Mouse (Mus musculus) forebrain, embryonic 11.5 days (tissue): ENCODE measurements around the gene Klk1b9. TPM values are rescaled to one million over a fixed set of nuclear protein-coding genes. Genes with fewer than 3 reads are reported as not detected.
"Not testable (repeated sequence)": the region's sequence is repeated elsewhere in the genome, so short reads cannot be mapped to it uniquely, and the experiment has no call there.

ENCODE experiments used
- ATAC-seq: fragments of 200-750 bp; cut with Nextera tagmentation; replicated peaks from 2 replicates; pipeline ENCODE4 v1.8.0; 2017; ENCODE audit warnings: moderate TSS enrichment; ENCODE audit not compliant: low FRiP score
- DNase-seq: peaks from one replicate; pipeline ENCODE4 v3.0.0-alpha.2; 2017; ENCODE audit warnings: low spot score
- H3K27ac ChIP-seq: fragments of 300-500 bp; sonication (generic); 2 replicates; pipeline ENCODE4 v1.5.1; 2014; ENCODE audit warnings: low read depth, low read length
- H3K27me3 ChIP-seq: fragments of 300-500 bp; sonication (generic); 2 replicates; pipeline ENCODE4 v1.6.1; 2014; ENCODE audit warnings: mild to moderate bottlenecking, low read length, mixed read lengths; ENCODE audit not compliant: control insufficient read depth, insufficient read depth
- H3K36me3 ChIP-seq: fragments of 300-500 bp; sonication (generic); 2 replicates; pipeline ENCODE4 v1.6.1; 2014; ENCODE audit warnings: mild to moderate bottlenecking, low read length, moderate library complexity, mixed read lengths; ENCODE audit not compliant: control insufficient read depth, insufficient read depth
- H3K4me1 ChIP-seq: fragments of 300-500 bp; sonication (generic); replicated peaks from 2 replicates; pipeline ENCODE4 v1.6.1; 2014; ENCODE audit warnings: low read length, mixed read lengths; ENCODE audit not compliant: control insufficient read depth, insufficient read depth
- H3K4me2 ChIP-seq: fragments of 300-500 bp; sonication (generic); 2 replicates; pipeline ENCODE4 v1.6.1; 2014; ENCODE audit warnings: low read depth, mild to moderate bottlenecking, low read length, moderate library complexity, mixed read lengths; ENCODE audit not compliant: severe bottlenecking
- H3K4me3 ChIP-seq: fragments of 300-500 bp; sonication (generic); 2 replicates; pipeline ENCODE4 v1.5.1; 2014; ENCODE audit warnings: low read depth, low read length
- H3K9ac ChIP-seq: fragments of 300-500 bp; sonication (generic); 2 replicates; pipeline ENCODE4 v1.6.1; 2014; ENCODE audit warnings: low read length
- H3K9me3 ChIP-seq: fragments of 300-500 bp; sonication (generic); 2 replicates; pipeline ENCODE4 v1.6.1; 2016; ENCODE audit warnings: low read length, mixed read lengths; ENCODE audit not compliant: control insufficient read depth
- WGBS: fragments of 180-500 bp; shearing (Covaris S2); extraction: QIAGEN DNeasy Blood & Tissue Kit; methylation state at CpG from one replicate; pipeline ENCODE4 v1.1.7; 2014; 5-methylcytosine and 5-hydroxymethylcytosine counted together
- polyA plus RNA-seq: library from polyadenylated mRNA; unstranded; fragments of >200 nt; fragmentation: Nextera tagmentation; extraction: Ambion mirVana; gene quantifications from 2 replicates; pipeline ENCODE4 v1.2.1, GENCODE M21; 2014

The Klk1b9 gene
- polyA plus RNA-seq, result not detected in 2 replicates

DNA sequence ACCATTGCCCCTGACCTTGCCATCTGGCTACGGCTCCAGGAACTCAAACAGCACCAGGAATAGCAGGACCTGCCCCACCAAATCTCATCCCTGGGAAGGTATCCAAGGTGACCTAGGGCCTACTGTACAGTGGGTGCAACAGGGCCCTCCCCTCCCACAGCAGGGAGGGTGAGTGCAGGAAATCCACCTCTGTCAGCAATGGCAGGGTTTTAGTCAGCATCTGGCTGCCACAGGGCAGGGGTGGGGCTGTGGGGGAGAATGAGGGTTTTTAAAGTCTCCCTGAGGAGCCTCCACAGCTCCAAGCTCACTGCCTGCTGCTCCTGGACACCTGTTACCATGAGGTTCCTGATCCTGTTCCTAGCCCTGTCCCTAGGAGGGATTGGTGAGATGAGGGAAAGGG is at the start of gene Klk1b9:
Gene Klk1b9 (plus strand): TSS at position 301 of the 400 bp plus-strand sequence.
- not testable (repeated sequence) for DNase-seq
- WGBS, result 85% methylated on average over 1 of the region's 1 CpGs

DNA sequence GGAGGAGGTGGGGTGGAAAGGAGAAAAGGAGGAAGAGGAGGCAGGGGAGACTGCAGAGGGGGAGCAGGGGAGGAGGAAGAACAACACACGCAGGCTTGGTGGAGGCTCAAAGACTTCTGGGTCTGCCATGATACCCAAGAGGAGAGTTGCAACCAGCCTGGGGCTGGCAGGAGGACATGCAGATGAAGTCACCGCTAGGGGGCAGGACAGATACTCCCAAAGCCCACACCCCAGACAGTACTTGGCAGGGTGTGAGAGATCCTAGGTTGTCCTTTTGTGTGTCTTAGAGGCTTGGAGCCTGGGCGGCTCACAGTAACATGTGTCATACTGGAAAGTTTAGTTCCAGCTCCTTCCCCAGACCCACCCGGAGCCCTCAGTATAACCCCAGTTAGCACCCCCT is 47.3 kb upstream of the Klk1b9 start:
- Histone ChIP-seq H3K9ac (no peak overlapping the region), H3K27ac (no peak overlapping the region), H3K4me3 (no peak overlapping the region), H3K27me3 (no peaks in the 10 kb centered on the region), H3K4me1 (no peaks in the 10 kb centered on the region), H3K4me2 (no peak overlapping the region), H3K9me3 (no peaks in the 10 kb centered on the region), H3K36me3 (no peaks in the 10 kb centered on the region)
- peak; percentile 66 for DNase-seq
- no peak for ATAC-seq
- WGBS, result 54% methylated on average over 4 of the region's 4 CpGs

More for the DNA sequence above, at the start of gene Klk1b9:
- not testable (repeated sequence) for H3K4me2 ChIP-seq, H3K4me1 ChIP-seq, ATAC-seq, H3K9me3 ChIP-seq, H3K9ac ChIP-seq, H3K27me3 ChIP-seq, H3K4me3 ChIP-seq, H3K27ac ChIP-seq, H3K36me3 ChIP-seq

DNA sequence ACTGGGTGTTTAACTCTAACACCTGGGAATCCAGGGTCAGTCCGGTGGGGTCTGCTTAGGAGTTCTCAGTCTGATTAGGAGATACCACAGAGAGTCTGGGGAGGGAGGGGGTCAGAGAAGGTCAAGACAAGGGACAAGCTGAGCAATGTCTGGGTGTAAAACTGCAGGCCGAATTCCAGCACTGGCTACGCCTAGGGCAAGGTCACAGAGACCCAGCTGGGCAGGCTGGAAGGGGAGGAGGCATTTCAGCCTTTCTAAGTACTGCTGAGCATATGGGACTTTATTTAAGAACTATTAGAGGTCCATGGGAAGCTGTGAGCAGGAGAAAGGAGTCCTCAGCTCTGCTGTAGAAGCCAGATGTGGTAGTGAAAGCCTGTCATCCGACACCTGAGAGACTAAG is 43.5 kb upstream of the Klk1b9 start:
- H3K27me3 ChIP-seq, result no peaks in the 10 kb centered on the region
- WGBS, result 65% methylated on average over 4 of the region's 4 CpGs
- no peak overlapping the region for H3K4me3 ChIP-seq
- ATAC-seq (no peak), DNase-seq (no peak)
- H3K36me3 ChIP-seq, result no peaks in the 10 kb centered on the region
- no peaks in the 10 kb centered on the region for H3K4me1 ChIP-seq
- H3K9me3 ChIP-seq, result no peaks in the 10 kb centered on the region
- no peak overlapping the region for H3K9ac ChIP-seq
- no peak overlapping the region for H3K4me2 ChIP-seq
- no peak overlapping the region for H3K27ac ChIP-seq

DNA sequence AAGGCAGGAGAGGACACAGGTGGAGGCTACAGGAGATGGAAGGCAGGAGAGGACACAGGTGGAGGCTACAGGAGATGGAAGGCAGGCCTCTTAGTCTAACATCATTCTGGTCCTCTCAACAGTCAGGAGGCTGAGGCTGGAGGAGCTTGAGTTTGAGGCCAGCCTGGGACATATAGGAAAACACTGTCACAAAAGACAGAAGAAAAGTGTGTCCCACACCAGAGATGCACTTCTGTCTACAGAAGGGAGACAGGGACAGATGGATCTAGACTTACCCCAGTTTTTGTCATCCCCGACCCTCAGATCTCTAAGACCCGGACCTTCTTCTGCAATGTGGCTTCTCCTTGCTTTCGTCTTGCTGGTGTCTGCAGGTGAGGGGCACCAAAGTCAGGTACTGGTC is 42.4 kb upstream of the Klk1b9 start, which contains the start of gene Klk15:
Gene Klk15 (plus strand): TSS at position 301 of the 400 bp plus-strand sequence.
- Histone ChIP-seq H3K27ac (no peak within 1 kb of the TSS), H3K9me3 (no peaks in the 10 kb centered on the region), H3K9ac (no peak within 1 kb of the TSS), H3K36me3 (no peaks in the 10 kb centered on the region), H3K27me3 (no peaks in the 10 kb centered on the region), H3K4me2 (no peak within 1 kb of the TSS), H3K4me1 (no peaks in the 10 kb centered on the region), H3K4me3 (no peak within 1 kb of the TSS)
- no peak for ATAC-seq
- 86% methylated on average over 3 of the region's 3 CpGs for WGBS
- DNase-seq, result no peak

DNA sequence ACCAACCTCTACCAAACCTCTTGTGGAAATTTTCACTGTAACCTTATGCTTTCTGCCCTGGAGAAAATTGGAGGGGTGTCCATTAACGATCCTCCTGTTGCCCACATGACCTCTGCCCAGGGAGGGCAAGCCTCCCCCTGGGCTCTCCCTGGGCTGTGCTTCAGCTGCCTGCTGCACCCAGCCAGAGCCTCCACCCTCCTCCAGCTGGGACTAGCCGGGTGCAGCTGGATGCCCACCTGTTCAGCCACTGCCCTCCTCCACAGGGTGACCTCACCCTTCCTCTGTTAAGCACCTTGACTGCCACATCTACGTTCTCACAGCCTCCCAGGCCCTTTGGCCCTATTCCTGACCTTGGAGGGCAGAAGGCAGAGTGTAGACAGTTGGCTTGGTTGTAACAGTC is 41.1 kb upstream of the Klk1b9 start:
- no peak for ATAC-seq
- Histone ChIP-seq H3K27ac (no peak overlapping the region), H3K9me3 (no peaks in the 10 kb centered on the region), H3K4me3 (no peak overlapping the region), H3K4me2 (no peak overlapping the region), H3K36me3 (no peaks in the 10 kb centered on the region), H3K4me1 (no peaks in the 10 kb centered on the region), H3K9ac (no peak overlapping the region), H3K27me3 (no peaks in the 10 kb centered on the region)
- 65% methylated on average over 3 of the region's 3 CpGs for WGBS
- no peak for DNase-seq

DNA sequence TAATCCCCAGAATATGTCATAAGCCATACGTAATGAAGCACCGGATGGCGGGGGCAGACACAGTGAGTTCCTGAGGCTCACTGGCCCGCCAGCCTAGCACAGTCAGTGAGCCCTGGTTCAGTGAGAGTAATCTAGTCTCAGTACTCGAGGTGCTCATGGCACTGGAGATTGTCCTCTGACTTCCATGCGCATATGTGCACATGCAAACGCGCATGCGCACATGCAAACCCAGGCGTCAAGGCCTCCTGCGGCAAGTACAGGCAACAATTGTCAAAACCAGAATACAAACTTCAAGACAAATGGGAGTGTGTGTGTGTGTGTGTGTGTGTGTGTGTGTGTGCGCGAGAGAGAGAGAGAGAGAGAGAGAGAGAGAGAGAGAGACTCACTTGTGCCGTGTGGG is 39.3 kb upstream of the Klk1b9 start:
- Histone ChIP-seq H3K4me1 (no peaks in the 10 kb centered on the region), H3K27me3 (no peaks in the 10 kb centered on the region), H3K36me3 (no peaks in the 10 kb centered on the region), H3K4me3 (no peak overlapping the region), H3K27ac (no peak overlapping the region), H3K9me3 (no peaks in the 10 kb centered on the region), H3K9ac (no peak overlapping the region), H3K4me2 (no peak overlapping the region)
- 89% methylated on average over 14 of the region's 14 CpGs for WGBS
- no peak for ATAC-seq
- DNase-seq, result no peak

DNA sequence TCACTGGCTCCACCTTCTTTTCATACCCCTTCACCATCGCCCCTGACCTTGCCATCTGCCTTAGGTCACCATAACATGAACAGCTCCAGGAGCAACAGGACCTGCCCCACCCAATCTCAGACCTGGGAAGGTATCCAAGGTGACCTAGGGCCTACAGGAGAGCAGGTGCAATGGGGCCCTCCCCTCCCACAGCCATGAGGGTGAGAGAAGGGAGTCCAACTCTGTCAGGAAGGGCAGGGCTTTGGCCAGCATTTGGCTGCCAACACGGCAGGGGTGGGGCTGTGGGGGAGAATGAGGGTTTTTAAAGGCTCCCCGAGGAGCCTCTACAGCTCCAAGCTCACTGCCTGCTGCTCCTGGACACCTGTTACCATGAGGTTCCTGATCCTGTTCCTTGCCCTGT is 33.6 kb upstream of the Klk1b9 start:
- not testable (repeated sequence) for H3K36me3 ChIP-seq, H3K27me3 ChIP-seq, H3K27ac ChIP-seq, H3K9ac ChIP-seq, H3K4me1 ChIP-seq, H3K4me2 ChIP-seq, H3K4me3 ChIP-seq, DNase-seq, ATAC-seq, H3K9me3 ChIP-seq
- WGBS, result 78% methylated on average over 3 of the region's 3 CpGs

DNA sequence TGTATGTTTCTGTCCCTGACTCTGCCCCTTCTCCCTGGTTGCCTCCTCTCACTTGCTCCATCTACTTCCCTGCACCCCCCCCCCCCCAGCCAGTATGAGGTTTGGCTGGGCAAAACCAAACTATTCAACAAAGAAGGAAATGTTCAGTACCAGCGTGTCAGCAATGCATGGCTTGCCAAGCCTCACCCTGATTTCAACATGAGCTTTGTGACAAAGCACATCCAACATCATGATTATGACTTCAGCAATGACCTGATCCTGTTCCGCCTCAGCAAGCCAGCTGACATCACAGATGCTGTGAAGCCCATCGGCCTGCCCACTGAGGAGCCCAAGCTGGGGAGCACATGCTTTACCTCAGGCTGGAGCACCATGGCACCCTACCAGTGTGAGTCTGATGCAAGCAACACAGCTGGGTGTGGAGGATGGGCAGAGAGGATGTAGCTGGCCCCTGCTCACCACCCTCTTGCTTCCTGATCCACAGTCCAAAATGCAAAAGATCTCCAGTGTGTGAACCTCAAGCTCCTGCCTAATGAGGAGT is 31.1 kb upstream of the Klk1b9 start:
- H3K4me1 ChIP-seq, result no peaks in the 10 kb centered on the region
- WGBS, result 89% methylated on average over 3 of the region's 3 CpGs
- no peak overlapping the region for H3K4me2 ChIP-seq
- ATAC-seq, result no peak
- no peak overlapping the region for H3K9ac ChIP-seq
- no peak overlapping the region for H3K4me3 ChIP-seq
- H3K27me3 ChIP-seq, result no peaks in the 10 kb centered on the region
- H3K9me3 ChIP-seq, result no peaks in the 10 kb centered on the region
- H3K27ac ChIP-seq, result no peak overlapping the region
- H3K36me3 ChIP-seq, result no peaks in the 10 kb centered on the region
- DNase-seq, result no peak

DNA sequence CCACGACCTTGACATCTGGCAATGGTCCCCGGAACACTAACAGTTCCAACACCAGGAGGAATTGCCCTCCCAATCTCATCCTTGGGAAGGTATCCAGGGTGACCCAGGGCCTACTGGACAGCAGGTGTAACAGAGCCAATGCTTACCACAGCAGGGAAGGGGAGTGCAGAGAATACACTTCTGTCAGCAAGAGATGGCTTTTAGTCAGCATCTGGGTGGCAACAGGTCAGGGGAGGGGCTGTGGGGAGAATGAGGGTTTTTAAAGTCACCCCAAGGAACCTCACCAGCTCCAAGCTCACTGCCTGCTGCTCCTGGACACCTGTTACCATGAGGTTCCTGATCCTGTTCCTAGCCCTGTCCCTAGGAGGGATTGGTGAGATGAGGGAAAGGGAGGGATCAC is 25.5 kb upstream of the Klk1b9 start, which contains the start of gene Klk1b8:
Gene Klk1b8 (plus strand): TSS at position 301 of the 400 bp plus-strand sequence.
- WGBS, result 85% methylated on average over 2 of the region's 2 CpGs
- ATAC-seq, result no peak

More for the DNA sequence above, 25.5 kb upstream of the Klk1b9 start, which contains the start of gene Klk1b8:
- no peaks in the 10 kb centered on the region for H3K27me3 ChIP-seq
- H3K27ac ChIP-seq, result no peak within 1 kb of the TSS
- no peaks in the 10 kb centered on the region for H3K36me3 ChIP-seq
- no peak within 1 kb of the TSS for H3K4me3 ChIP-seq
- no peak for DNase-seq
- no peak within 1 kb of the TSS for H3K9ac ChIP-seq
- no peak within 1 kb of the TSS for H3K4me2 ChIP-seq
- H3K9me3 ChIP-seq, result no peaks in the 10 kb centered on the region
- H3K4me1 ChIP-seq, result no peaks in the 10 kb centered on the region
